In genomic region chr2:125672957-125673631, GRCm38 (mm10) we compare ENCODE assay signal across 8 mouse cellular contexts. TPM values are rescaled to one million over a fixed set of nuclear protein-coding genes. Genes with fewer than 3 reads are reported as not detected.
DNase-seq lines count a peak whose midpoint lies in the region; ATAC-seq and TF ChIP-seq lines count a peak whose summit lies in the region.

TSS of gene Eid1 (plus strand) at chr2:125673095.

- H3K4me3 ChIP-seq in gastrocnemius, adult 2 months, result peak within 1 kb of the TSS; percentile 95
- H3K4me3 ChIP-seq in hindbrain, embryonic 16.5 days (ENCODE audit: low read length), result peak within 1 kb of the TSS; percentile 56

- WGBS in hindbrain, embryonic 16.5 days, result 0% methylated on average over 44 of the region's 79 CpGs

- intact Hi-C loops in gastrocnemius, adult 2 months (cut with DNase I), result no loop called here

- no peak for TF ChIP-seq CTCF in gastrocnemius, adult 2 months (IDR thresholded peaks at IDR 0.05)

- peak; percentile 97 for ATAC-seq in hindbrain, embryonic 16.5 days
- ATAC-seq in megakaryocyte, adult 5-6 weeks (ENCODE audit: poor library complexity, severe bottlenecking), result peak; percentile 94

- H3K4me2 ChIP-seq in hindbrain, embryonic 16.5 days (ENCODE audit: low read length), result peak within 1 kb of the TSS; percentile 69

- peak; percentile 87 for DNase-seq in ZHBTc4 (ENCODE audit: low read depth, low spot score)
- peak; percentile 74 to 88 for DNase-seq in cerebellum, postnatal 4 days (ENCODE audit: low spot score in 2 of 2)
- DNase-seq in gastrocnemius, adult 2 months, result peak; percentile 86
- peak; percentile 62 to 78 for DNase-seq in left cerebral cortex, adult 8-10 months (ENCODE audit: low spot score in 2 of 2)
- peak; percentile 80 to 82 for DNase-seq in right cerebral cortex, adult 2 months (ENCODE audit: low spot score in 2 of 2)
- peak; percentile 25 for DNase-seq in urinary bladder, postnatal 10 days (ENCODE audit: low spot score)

- peak within 1 kb of the TSS; percentile 81 for H3K9ac ChIP-seq in hindbrain, embryonic 16.5 days (ENCODE audit: low read depth, low read length)

- peaks cover 10% of the 10 kb centered on the region for H3K4me1 ChIP-seq in hindbrain, embryonic 16.5 days (ENCODE audit: control insufficient read depth, insufficient read depth, low read depth, low read length)

- H3K9me3 ChIP-seq in hindbrain, embryonic 16.5 days (ENCODE audit: control insufficient read depth, low read length), result no peaks in the 10 kb centered on the region

- H3K27ac ChIP-seq in gastrocnemius, adult 2 months, result peak within 1 kb of the TSS; percentile 89
- peak within 1 kb of the TSS; percentile 92 for H3K27ac ChIP-seq in hindbrain, embryonic 16.5 days (ENCODE audit: low read depth, low read length)

- H3K36me3 ChIP-seq in hindbrain, embryonic 16.5 days (ENCODE audit: control insufficient read depth, insufficient read depth, low read length), result no peaks in the 10 kb centered on the region

- H3K27me3 ChIP-seq in hindbrain, embryonic 16.5 days (replicated peaks; ENCODE audit: control insufficient read depth, insufficient read depth, low read length), result no peaks in the 10 kb centered on the region

RNA-seq across cellular contexts. Expression of gene Eid1, which starts in this region (rescaled TPM):
- total RNA-seq in gastrocnemius, adult 2 months (2021), result 10 to 100 TPM; 18.2 to 33.6 TPM
- 373 and 390 TPM in 2 replicates for polyA plus RNA-seq in hindbrain, embryonic 16.5 days (2015; fragmentation: Nextera tagmentation; extraction: Ambion mirVana)
- 100 to 1,000 TPM; 216 to 227 (median 219) TPM for total RNA-seq in left cerebral cortex, adult 8-10 months (2022)
- total RNA-seq in megakaryocyte, adult 5-6 weeks (2015), result 66.2 and 78.6 TPM in 2 replicates
- total RNA-seq in megakaryocyte, adult 5-6 weeks (2017), result 112 and 121 TPM in 2 replicates

Comparison
In these comparisons a context has a peak if more than half of its experiments do, and no peak if none do; other contexts are left out.
1. Peak in every context shown above with its lines: DNase-seq, ATAC-seq, H3K4me3 ChIP-seq and H3K27ac ChIP-seq.
2. DNase-seq: peak in every context shown above with its lines; median percentile 87 in ZHBTc4; 86 in gastrocnemius, adult 2 months; 81 in cerebellum, postnatal 4 days; 81 in right cerebral cortex, adult 2 months; 70 in left cerebral cortex, adult 8-10 months; 25 in urinary bladder, postnatal 10 days.